Mouse (Mus musculus) CD8-positive naive resting alpha-beta T cell, adult 2 months (primary cell): Measurements from ENCODE around the gene Aqp9.
A peak's percentile ranks its signal among the peaks of the same experiment; 100 is the strongest.

Experiments
- DNase-seq, 2 experiments: peaks; one replicate each; pipeline ENCODE4 v3.0.0; 2022; ENCODE audit warnings: low read depth in 2 of 2, low spot score in 2 of 2

Gene Aqp9

GRCm38 (mm10) chr9:71167473-71168215 lies 838 bp downstream of the Aqp9 start:
- DNase-seq, result no peak

DNA sequence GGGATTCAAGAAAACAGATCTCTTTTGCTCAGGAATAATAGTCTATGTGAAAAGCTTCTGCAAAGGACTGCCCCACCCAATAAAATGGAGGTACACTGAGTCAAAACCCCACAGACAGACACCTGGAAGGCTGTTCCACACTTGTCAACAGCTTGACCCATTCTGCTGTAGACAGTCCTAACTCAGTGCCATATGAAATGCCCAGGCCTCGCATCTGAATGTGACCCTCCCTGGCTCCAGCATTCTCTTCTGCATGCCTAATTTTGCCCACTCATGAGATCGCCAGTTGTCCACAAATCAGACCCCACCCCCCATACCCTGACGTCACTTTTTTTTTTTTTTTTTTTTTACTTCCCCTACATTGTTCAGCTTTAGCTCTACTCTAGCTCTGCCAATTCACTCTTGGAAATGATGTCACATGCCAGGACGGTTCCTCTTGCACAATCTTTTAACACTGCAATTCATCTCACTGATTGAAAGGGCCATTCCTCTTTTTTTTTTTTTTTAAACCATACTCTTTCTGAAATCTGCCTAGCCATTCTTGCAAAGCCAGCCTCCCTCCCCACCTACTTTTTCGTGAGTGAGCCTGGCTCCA lies 1.5 kb downstream of the Aqp9 start:
- no peak for DNase-seq

DNA sequence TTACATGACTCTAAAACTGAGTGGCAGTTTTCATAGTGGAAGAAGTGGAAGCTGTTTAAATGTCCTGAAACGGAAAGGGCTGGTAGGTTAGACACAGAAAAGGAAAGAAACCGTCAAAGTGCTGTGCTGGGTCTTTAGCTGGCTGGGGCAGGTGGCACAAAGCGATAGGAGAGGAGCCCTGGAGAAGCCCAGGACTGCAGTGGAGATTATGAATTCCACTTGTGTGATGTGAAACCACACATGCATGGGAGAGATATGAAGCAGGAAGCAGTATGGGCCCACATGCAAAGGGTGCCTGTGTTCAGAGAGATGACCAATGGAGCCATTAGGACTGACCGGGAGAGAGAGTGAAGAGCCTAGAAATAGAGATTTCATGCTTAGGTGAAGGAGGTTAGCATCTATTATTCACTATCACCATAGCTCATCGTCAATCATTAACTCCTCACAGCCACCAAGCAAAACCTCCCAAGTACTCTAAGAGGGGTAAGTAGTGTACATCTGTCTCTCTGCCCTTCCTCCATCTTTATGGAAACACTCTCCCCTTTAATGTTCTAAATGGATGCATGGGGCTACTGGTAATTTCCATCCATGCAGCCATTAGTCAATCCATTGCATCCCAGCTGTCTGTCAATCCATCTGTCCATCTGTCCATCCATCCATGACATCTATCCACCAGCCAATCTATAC lies 2.3 kb downstream of the Aqp9 start:
- no peak for DNase-seq

DNA sequence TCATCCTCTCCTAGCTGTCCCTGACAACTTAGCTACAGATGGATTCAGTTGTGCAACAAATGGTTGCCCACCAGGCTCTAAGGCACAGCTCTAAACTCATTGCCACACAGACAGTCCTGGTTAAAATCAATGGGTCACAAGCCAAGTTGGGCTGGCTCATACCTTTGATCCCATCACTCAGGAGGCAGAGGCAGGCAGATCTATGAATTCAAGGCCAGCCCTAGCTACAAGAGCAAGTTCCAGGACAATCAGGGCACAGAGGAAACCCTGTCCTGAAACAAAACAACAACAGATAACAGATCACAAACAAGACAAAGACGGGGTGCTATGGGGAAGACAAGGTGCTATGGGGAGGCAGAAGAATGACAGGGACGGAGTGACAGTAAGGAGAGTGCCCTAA lies 3.0 kb downstream of the Aqp9 start:
- no peak for DNase-seq

GRCm38 (mm10) chr9:71165061-71165460 lies 3.4 kb downstream of the Aqp9 start:
- DNase-seq, result peak; percentile 5 to 29

- DNase-seq, result no peak
Measured at GRCm38 (mm10) chr9:71164353-71164752, 4.1 kb downstream of the Aqp9 start.

DNA sequence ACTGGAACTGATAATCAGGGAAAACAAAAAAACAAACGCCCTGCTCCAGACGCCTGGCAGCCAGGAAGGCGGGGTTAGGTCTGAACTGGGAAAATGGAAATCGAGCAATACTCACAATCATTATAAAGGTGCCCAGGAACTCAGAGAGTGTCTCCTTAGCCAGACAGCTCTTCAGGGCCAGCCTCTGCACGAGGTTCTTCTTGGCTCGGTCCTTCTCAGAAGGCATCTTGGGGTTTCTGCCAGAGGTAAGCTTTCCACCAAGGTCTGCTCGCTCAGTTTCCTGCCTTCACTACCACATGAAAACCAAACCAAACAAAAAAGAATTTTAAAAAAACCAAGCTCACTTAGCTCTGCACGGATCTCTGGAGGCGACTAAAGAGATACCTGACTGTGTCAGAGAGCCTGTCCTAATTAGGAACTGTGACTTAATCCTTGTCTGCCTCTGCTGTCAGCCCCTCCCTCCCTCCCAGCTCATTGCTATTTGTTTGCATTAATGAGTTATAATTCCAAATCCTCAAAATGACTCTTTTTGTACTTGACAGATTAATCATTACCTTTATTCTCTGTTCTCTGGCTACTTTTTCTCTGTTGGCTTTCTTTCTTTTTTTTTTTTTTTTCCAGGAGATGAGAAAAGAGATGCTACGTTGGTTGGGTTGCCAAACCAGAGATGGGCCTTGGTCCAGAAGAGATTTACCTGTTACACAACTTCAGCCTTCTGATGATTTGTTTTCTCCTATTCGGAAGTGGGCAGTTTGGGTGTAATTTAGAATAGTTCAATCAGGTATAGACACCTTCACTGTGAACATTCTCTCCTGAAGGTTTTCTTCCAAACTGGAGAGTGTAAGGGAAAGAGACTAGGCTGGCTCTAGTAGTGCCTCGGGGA lies 5.4 kb downstream of the Aqp9 start:
- peak; percentile 29 to 36 for DNase-seq

- DNase-seq, result no peak
Measured at GRCm38 (mm10) chr9:71162131-71162857, 6.2 kb downstream of the Aqp9 start.

- DNase-seq, result no peak
Measured at GRCm38 (mm10) chr9:71160849-71161711, 7.4 kb downstream of the Aqp9 start.

DNA sequence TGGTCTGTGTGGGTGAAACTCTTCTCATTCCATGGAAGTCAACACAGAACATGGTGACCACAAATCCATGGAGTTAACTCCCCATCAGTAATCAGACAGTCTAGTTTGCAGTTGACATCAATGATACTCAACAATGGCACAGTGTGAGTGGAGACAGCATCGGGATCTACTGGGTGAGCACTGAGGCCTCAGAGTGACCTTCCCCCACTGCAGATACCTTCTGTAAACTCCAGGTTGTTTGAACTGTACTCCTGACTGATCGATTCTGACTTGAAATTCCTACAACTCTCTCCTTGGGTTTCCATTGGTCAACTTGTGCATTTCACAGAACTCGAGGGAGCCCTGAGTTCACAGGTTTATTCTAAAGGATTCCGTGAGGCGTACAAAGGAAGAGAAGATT lies 8.8 kb downstream of the Aqp9 start:
- no peak for DNase-seq

DNA sequence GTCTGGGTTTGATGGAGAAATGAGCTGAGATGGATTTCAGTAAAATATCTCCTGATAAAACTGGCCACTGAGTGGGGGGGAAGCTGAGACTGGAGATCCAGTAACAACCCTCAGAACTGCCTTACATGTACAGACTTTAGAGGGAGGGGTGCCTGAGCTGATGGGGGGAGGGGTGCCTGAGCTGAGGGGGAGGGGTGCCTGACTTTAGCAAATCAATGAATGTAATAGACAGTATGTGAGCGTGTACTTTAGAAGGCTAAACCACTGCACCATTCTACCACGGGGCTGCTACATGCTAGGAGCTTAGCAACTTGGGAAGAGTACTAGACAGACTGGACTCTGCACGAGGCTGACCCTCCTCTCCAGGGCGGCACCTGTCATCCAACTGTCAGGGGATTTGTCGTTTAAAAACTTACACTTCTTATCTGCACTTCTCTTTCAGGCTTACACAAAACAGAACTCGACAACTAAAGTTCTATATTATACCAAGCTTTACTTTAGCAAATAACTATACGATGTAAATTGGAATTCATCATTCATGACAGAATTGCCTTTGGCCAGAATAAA lies 9.3 kb downstream of the Aqp9 start:
- no peak for DNase-seq

DNA sequence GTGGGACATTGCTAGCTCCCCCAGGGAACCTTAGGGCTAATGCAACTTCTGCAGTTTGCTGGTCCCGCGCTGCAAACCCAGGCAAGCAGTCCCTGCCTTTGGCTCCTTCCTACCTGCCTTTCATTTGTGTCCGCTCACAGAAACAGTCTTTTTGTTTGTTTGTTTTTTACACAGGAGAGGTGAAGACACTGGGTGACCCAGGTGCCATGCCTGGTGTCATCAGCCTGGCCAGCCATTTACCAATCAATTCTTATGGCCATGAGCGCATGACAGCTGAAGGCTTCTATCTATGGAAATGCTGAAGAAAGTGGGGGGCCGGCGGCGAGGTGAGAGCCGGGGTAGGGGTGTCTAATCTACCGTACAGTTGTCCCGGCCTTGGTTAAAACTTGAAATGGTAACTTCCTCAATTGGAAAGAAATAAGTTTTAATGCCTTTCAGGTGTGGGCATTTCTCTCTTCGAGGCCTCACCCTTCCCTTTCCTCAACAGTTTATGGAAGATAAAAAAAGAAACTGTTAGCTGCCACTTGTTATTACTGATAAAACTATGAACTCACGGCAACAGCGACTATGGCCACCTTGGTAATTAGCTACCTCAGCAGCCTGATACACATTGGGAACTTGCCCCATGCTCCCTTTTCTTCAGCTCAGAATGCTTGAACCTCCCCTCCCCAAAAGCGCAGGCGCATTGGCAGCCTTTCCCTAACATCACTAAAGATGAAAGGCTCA lies 10.4 kb downstream of the Aqp9 start:
- no peak for DNase-seq

GRCm38 (mm10) chr9:71156447-71157035 lies 11.9 kb downstream of the Aqp9 start:
- DNase-seq, result no peak

- no peak for DNase-seq
Measured at GRCm38 (mm10) chr9:71155399-71156005, 13.0 kb downstream of the Aqp9 start.

GRCm38 (mm10) chr9:71151386-71151785 lies 17.1 kb downstream of the Aqp9 start:
- no peak for DNase-seq

DNA sequence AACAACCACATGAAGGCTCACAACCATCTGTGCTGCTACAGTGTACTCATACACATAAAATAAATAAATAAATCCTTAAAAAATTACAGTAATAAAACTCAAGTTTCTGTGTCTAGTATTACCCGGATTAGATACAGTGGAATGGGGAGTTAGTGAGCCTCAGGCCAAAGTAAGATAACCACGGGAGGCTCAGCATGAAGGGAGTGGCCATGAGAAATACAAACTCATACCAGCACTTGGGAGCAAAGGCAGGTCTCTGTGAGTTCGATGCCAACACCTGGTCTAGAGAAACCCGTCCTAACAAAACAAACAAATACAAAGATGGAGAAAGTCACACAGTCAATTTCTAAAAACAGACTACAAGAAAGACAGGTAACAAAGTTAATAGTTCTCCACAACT lies 18.3 kb downstream of the Aqp9 start:
- DNase-seq, result no peak

GRCm38 (mm10) chr9:71148890-71149289 lies 19.6 kb downstream of the Aqp9 start:
- no peak for DNase-seq

- no peak for DNase-seq
Measured at GRCm38 (mm10) chr9:71146210-71146609, 22.3 kb downstream of the Aqp9 start.
